Mouse (Mus musculus): Measurements from ENCODE around the gene Strn3.

DNA sequence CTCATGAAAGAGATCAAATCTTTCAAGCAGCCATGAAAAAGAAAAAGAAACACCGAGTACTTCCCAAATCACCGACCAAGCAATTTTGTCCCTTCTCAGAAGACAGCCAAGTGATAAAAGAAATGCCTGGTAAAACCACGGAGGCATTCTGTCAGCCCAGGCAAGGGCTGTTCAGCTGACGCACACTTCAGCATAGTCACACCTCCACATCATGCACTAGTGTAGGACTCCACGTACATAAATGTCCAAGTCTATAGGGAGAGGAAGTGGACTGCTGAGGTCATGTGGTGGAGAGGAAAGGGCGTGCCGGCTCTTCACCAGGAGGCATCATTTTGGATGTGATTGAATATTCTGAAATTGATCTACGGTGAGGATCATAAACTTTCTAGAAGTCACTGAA lies 99.8 kb downstream of the Strn3 start:
- TF ChIP-seq CTCF (IDR thresholded peaks at IDR 0.05; ENCODE audit: borderline replicate concordance, insufficient read depth, low read depth, low read length) (no peak), POLR2A (IDR thresholded peaks at IDR 0.05; ENCODE audit: borderline replicate concordance, insufficient read depth, low read length) (no peak)

All from cerebellum, adult 2 months (tissue).